Mouse (Mus musculus): ENCODE data around the gene Ahnak. TPM values are rescaled to one million over a fixed set of nuclear protein-coding genes. Genes with fewer than 3 reads are reported as not detected.

The Ahnak gene
- polyA plus RNA-seq, 1 experiment from 2014 or later: 3.1 TPM

DNA sequence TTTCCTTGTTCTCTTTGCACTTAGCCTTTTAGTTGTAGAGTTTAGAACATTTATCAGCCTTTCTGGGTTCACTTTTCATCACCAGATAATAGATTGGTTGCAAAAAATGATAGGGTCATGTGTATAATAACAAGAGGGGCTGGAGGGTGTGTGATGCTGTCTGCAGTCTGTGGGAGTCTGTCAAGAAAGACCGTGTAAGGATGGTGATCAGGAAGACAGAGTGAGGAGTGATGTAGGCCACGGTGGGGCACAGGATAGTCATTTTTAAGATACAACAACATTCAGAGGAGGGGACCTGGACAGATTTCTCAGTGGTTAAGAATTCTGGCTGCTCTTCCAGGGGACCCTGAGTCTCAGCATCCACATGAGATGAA is 83.1 kb downstream of the Ahnak start:
- no peak overlapping the region for H3K9ac ChIP-seq (ENCODE audit: low read depth, low read length)
- no peaks in the 10 kb centered on the region for H3K27me3 ChIP-seq (ENCODE audit: control insufficient read depth, insufficient read depth, low read depth, low read length)
- WGBS (ENCODE audit: insufficient replicate concordance): 58% methylated on average over 2 of the region's 2 CpGs
- H3K36me3 ChIP-seq (ENCODE audit: control insufficient read depth, insufficient read depth): no peaks in the 10 kb centered on the region
- no peak overlapping the region for H3K4me3 ChIP-seq (ENCODE audit: low read depth, low read length)
- no peaks in the 10 kb centered on the region for H3K9me3 ChIP-seq (replicated peaks; ENCODE audit: control insufficient read depth, low read length)
- no peaks in the 10 kb centered on the region; the same call in 1 of the 2 replicates for H3K4me1 ChIP-seq (ENCODE audit: control insufficient read depth, low read depth, low read length)
- no peak overlapping the region for H3K4me2 ChIP-seq (ENCODE audit: low read depth, low read length)
- no peak for ATAC-seq (ENCODE audit: low read depth)
- H3K27ac ChIP-seq (ENCODE audit: low read length): no peak overlapping the region

DNA sequence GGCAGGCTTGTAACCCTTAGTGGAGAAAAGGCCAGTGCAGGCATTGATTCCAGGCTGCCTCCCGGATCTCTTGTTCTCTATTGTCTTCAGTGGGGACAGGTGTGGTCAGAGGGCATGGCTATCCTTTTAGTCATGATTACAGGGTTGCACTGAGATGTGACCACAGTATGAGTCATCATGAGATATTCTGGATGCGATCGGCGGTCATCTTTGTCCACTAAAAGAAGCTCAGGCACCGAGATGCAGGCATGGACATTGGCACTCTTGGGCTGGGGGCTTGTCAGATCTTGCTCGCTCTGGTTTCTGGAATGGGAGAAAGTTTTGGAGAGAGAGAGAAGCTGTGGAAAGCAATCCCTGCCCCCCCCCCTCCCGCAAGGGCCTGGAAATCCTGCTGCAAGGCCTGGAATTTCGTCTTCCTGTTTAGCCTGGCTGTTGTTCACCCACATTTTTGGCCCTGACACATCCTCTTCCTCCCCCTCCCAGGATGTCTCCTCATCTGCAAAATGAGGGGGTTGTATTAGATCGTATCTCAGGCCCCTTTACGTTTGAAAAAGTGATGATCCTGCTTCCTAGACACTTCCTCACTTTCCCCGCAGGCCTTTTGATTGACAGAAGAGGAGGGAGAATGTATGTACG is 84.8 kb downstream of the Ahnak start:
- Histone ChIP-seq H3K36me3 (ENCODE audit: control insufficient read depth, insufficient read depth) (no peaks in the 10 kb centered on the region), H3K9ac (ENCODE audit: low read depth, low read length) (no peak overlapping the region), H3K27ac (ENCODE audit: low read length) (no peak overlapping the region), H3K4me3 (ENCODE audit: low read depth, low read length) (no peak overlapping the region), H3K4me2 (ENCODE audit: low read depth, low read length) (no peak overlapping the region), H3K4me1 (ENCODE audit: control insufficient read depth, low read depth, low read length) (no peaks in the 10 kb centered on the region; the same call in 1 of the 2 replicates), H3K27me3 (ENCODE audit: control insufficient read depth, insufficient read depth, low read depth, low read length) (no peaks in the 10 kb centered on the region), H3K9me3 (replicated peaks; ENCODE audit: control insufficient read depth, low read length) (no peaks in the 10 kb centered on the region)
- WGBS (ENCODE audit: insufficient replicate concordance): 43% methylated on average over 12 of the region's 12 CpGs
- no peak for ATAC-seq (ENCODE audit: low read depth)

GRCm38 (mm10) chr19:9074424-9074823 is 85.3 kb downstream of the Ahnak start:
- WGBS (ENCODE audit: insufficient replicate concordance): 52% methylated on average over 4 of the region's 4 CpGs
- Histone ChIP-seq H3K27me3 (ENCODE audit: control insufficient read depth, insufficient read depth, low read depth, low read length) (no peaks in the 10 kb centered on the region), H3K27ac (ENCODE audit: low read length) (no peak overlapping the region), H3K4me1 (ENCODE audit: control insufficient read depth, low read depth, low read length) (no peaks in the 10 kb centered on the region; the same call in 1 of the 2 replicates), H3K9me3 (replicated peaks; ENCODE audit: control insufficient read depth, low read length) (no peaks in the 10 kb centered on the region), H3K4me3 (ENCODE audit: low read depth, low read length) (no peak overlapping the region), H3K9ac (ENCODE audit: low read depth, low read length) (no peak overlapping the region), H3K36me3 (ENCODE audit: control insufficient read depth, insufficient read depth) (no peaks in the 10 kb centered on the region), H3K4me2 (ENCODE audit: low read depth, low read length) (no peak overlapping the region)
- ATAC-seq (ENCODE audit: low read depth): no peak

GRCm38 (mm10) chr19:9075558-9075957 is 86.5 kb downstream of the Ahnak start:
- Histone ChIP-seq H3K36me3 (ENCODE audit: control insufficient read depth, insufficient read depth) (no peaks in the 10 kb centered on the region), H3K4me2 (ENCODE audit: low read depth, low read length) (no peak overlapping the region), H3K27ac (ENCODE audit: low read length) (no peak overlapping the region), H3K4me3 (ENCODE audit: low read depth, low read length) (no peak overlapping the region), H3K4me1 (ENCODE audit: control insufficient read depth, low read depth, low read length) (no peaks in the 10 kb centered on the region), H3K27me3 (ENCODE audit: control insufficient read depth, insufficient read depth, low read depth, low read length) (no peaks in the 10 kb centered on the region), H3K9ac (ENCODE audit: low read depth, low read length) (no peak overlapping the region), H3K9me3 (replicated peaks; ENCODE audit: control insufficient read depth, low read length) (no peaks in the 10 kb centered on the region)
- ATAC-seq (ENCODE audit: low read depth): no peak
- 49% methylated on average over 2 of the region's 2 CpGs for WGBS (ENCODE audit: insufficient replicate concordance)

GRCm38 (mm10) chr19:9076035-9076434 is 87.0 kb downstream of the Ahnak start:
- no peak for ATAC-seq (ENCODE audit: low read depth)

DNA sequence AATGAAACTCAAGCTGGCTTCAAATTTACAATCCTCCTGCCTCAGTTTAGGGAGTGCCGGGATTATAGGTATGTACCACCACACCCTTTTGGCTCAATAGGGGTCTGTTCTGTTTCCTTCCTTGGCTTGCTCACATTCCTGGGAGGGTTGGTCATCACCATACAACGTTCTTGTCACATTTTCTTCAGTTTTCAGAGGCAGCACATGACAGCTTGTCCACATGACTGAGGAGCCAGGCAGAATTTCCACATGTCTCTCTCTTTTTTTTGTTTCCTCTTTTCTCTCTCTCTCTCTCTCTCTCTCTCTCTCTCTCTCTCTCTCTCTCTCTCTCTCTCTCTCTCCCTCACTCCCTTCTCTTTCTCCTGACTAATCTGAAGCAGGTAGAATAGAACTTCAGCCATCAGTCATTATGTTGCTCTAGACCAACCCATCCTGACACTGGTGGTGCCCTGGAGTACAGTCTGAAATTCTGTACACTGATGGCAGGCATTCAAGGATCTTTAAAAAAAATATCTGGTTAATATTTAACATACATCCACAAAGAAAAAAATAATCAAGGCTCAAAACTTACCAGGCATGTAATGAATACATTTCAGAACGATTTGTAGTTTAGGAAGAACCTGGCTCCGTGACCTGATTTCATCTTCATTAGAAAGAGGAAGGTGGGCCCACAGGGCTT is 88.0 kb downstream of the Ahnak start:
- H3K4me3 ChIP-seq (ENCODE audit: low read depth, low read length): no peak overlapping the region
- H3K4me1 ChIP-seq (ENCODE audit: control insufficient read depth, low read depth, low read length): no peaks in the 10 kb centered on the region
- no peaks in the 10 kb centered on the region for H3K9me3 ChIP-seq (replicated peaks; ENCODE audit: control insufficient read depth, low read length)
- H3K27me3 ChIP-seq (ENCODE audit: control insufficient read depth, insufficient read depth, low read depth, low read length): no peaks in the 10 kb centered on the region
- no peaks in the 10 kb centered on the region for H3K36me3 ChIP-seq (ENCODE audit: control insufficient read depth, insufficient read depth)
- H3K4me2 ChIP-seq (ENCODE audit: low read depth, low read length): no peak overlapping the region
- WGBS (ENCODE audit: insufficient replicate concordance): 51% methylated on average over 4 of the region's 4 CpGs
- no peak overlapping the region for H3K27ac ChIP-seq (ENCODE audit: low read length)
- peak; percentile 51; the same call in 1 of the 2 replicates for ATAC-seq (ENCODE audit: low read depth)
- H3K9ac ChIP-seq (ENCODE audit: low read depth, low read length): no peak overlapping the region

More at GRCm38 (mm10) chr19:9076035-9076434, 87.0 kb downstream of the Ahnak start:
- Histone ChIP-seq H3K9ac (ENCODE audit: low read depth, low read length) (no peak overlapping the region), H3K4me1 (ENCODE audit: control insufficient read depth, low read depth, low read length) (no peaks in the 10 kb centered on the region), H3K4me2 (ENCODE audit: low read depth, low read length) (no peak overlapping the region), H3K9me3 (replicated peaks; ENCODE audit: control insufficient read depth, low read length) (no peaks in the 10 kb centered on the region), H3K27me3 (ENCODE audit: control insufficient read depth, insufficient read depth, low read depth, low read length) (no peaks in the 10 kb centered on the region), H3K4me3 (ENCODE audit: low read depth, low read length) (no peak overlapping the region), H3K36me3 (ENCODE audit: control insufficient read depth, insufficient read depth) (no peaks in the 10 kb centered on the region), H3K27ac (ENCODE audit: low read length) (no peak overlapping the region)
- 71% methylated on average over 3 of the region's 3 CpGs for WGBS (ENCODE audit: insufficient replicate concordance)

DNA sequence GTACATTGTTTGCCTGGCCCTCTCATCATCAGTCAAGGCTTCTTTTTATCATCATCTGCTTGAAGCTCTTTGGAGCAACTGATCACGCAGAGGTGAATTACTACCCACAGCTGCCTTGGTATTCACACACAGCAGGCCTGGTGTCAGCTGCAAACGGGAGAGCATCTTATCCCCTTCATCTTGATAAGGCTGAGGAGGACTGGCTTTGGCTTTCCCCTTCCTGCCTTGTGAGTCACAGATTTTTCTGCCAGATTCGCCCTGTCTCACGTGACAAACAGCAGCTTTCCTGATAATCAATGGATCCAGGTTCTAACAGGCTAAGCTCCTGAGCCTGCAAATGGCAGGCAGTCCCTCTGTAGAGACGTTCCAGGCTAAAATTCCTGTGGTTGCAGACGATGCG is 90.8 kb downstream of the Ahnak start:
- Histone ChIP-seq H3K36me3 (ENCODE audit: control insufficient read depth, insufficient read depth) (no peaks in the 10 kb centered on the region), H3K4me1 (ENCODE audit: control insufficient read depth, low read depth, low read length) (peaks cover 2% of the 10 kb centered on the region; the same call in 1 of the 2 replicates), H3K9me3 (replicated peaks; ENCODE audit: control insufficient read depth, low read length) (no peaks in the 10 kb centered on the region), H3K27ac (ENCODE audit: low read length) (no peak overlapping the region), H3K4me2 (ENCODE audit: low read depth, low read length) (no peak overlapping the region), H3K4me3 (ENCODE audit: low read depth, low read length) (no peak overlapping the region), H3K27me3 (ENCODE audit: control insufficient read depth, insufficient read depth, low read depth, low read length) (no peaks in the 10 kb centered on the region), H3K9ac (ENCODE audit: low read depth, low read length) (no peak overlapping the region)
- ATAC-seq (ENCODE audit: low read depth): no peak
- WGBS (ENCODE audit: insufficient replicate concordance): 37% methylated on average over 7 of the region's 7 CpGs

GRCm38 (mm10) chr19:9081311-9082190 is 92.5 kb downstream of the Ahnak start:
- no peak overlapping the region for H3K9ac ChIP-seq (ENCODE audit: low read depth, low read length)
- ATAC-seq (ENCODE audit: low read depth): no peak
- peaks cover 2% of the 10 kb centered on the region; the same call in 1 of the 2 replicates for H3K4me1 ChIP-seq (ENCODE audit: control insufficient read depth, low read depth, low read length)
- no peak overlapping the region for H3K4me2 ChIP-seq (ENCODE audit: low read depth, low read length)
- no peaks in the 10 kb centered on the region for H3K27me3 ChIP-seq (ENCODE audit: control insufficient read depth, insufficient read depth, low read depth, low read length)
- 71% methylated on average over 14 of the region's 14 CpGs for WGBS (ENCODE audit: insufficient replicate concordance)
- H3K9me3 ChIP-seq (replicated peaks; ENCODE audit: control insufficient read depth, low read length): no peaks in the 10 kb centered on the region
- H3K36me3 ChIP-seq (ENCODE audit: control insufficient read depth, insufficient read depth): no peaks in the 10 kb centered on the region
- H3K4me3 ChIP-seq (ENCODE audit: low read depth, low read length): no peak overlapping the region
- no peak overlapping the region for H3K27ac ChIP-seq (ENCODE audit: low read length)

All from liver, embryonic 16.5 days (tissue).